Mouse (Mus musculus): ENCODE measurements at regions not wholly inside any gene's neighbourhood (a gene's known extent, or its start where the extent isn't known, plus 50 kb on each side); places are given as distances from the start of the nearest gene placed in this dataset.

DNA sequence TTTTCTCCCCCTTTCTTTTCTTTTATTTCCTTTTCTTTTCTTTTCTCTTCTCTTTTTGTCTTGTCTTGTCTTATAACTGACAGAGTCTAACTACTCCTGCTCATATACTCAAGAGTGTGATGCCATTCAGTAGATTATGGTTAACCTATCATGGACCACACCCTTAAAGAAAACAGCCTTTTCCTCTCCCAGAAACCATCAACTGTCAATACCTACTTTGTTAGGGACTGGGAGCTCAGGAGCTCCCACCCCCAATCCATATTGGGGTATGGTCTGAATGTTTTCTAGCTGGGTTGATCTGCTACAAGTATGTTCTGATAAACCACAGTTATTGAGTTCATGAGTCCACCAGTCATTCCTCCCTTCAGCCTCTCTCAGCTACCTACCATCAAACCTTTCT, 972.3 kb upstream of the Lrrc6 start:
- Histone ChIP-seq H3K4me1 (ENCODE audit: control insufficient read depth, insufficient read depth, low read length) (no peaks in the 10 kb centered on the region), H3K9me3 (replicated peaks; ENCODE audit: control insufficient read depth, low read length) (no peaks in the 10 kb centered on the region), H3K27ac (replicated peaks; ENCODE audit: low read depth, low read length) (no peak overlapping the region), H3K4me3 (ENCODE audit: low read depth, low read length) (no peak overlapping the region), H3K9ac (replicated peaks; ENCODE audit: low read length) (no peak overlapping the region), H3K4me2 (ENCODE audit: low read depth, low read length) (no peak overlapping the region), H3K36me3 (replicated peaks; ENCODE audit: control insufficient read depth, insufficient read depth, low read depth, low read length) (no peaks in the 10 kb centered on the region), H3K27me3 (ENCODE audit: control insufficient read depth, insufficient read depth, low read length) (no peaks in the 10 kb centered on the region)
- no peak for DNase-seq (ENCODE audit: low spot score)
- no peak for ATAC-seq (replicated peaks; ENCODE audit: insufficient number of reproducible peaks, low FRiP score, low TSS enrichment, low read depth)

DNA sequence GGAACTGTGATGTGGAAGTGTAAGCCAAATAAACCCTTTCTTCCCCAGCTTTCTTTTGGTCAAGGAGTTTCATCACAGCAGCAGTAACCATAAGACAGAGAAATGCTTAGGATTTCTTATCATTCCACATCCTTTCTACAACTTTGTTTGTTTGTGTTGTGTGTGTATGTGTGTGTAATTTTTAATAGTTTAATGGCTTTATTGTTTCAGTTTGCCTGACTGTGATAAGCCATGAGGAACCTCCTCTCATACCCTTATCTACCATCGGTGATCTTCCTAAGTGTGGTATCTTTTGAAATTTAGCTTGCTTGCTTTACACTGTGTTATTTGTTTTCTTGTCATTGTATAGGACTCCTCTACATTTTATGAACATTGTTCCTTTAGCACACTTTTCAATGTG, 970.6 kb upstream of the Lrrc6 start:
- Histone ChIP-seq H3K27me3 (ENCODE audit: control insufficient read depth, insufficient read depth, low read length) (no peaks in the 10 kb centered on the region), H3K27ac (replicated peaks; ENCODE audit: low read depth, low read length) (no peak overlapping the region), H3K4me2 (ENCODE audit: low read depth, low read length) (no peak overlapping the region), H3K9me3 (replicated peaks; ENCODE audit: control insufficient read depth, low read length) (no peaks in the 10 kb centered on the region), H3K4me1 (ENCODE audit: control insufficient read depth, insufficient read depth, low read length) (no peaks in the 10 kb centered on the region), H3K4me3 (ENCODE audit: low read depth, low read length) (no peak overlapping the region), H3K36me3 (replicated peaks; ENCODE audit: control insufficient read depth, insufficient read depth, low read depth, low read length) (no peaks in the 10 kb centered on the region), H3K9ac (replicated peaks; ENCODE audit: low read length) (no peak overlapping the region)
- DNase-seq (ENCODE audit: low spot score) = no peak
- WGBS = 91% methylated on average over 1 of the region's 1 CpGs
- no peak for ATAC-seq (replicated peaks; ENCODE audit: insufficient number of reproducible peaks, low FRiP score, low TSS enrichment, low read depth)

DNA sequence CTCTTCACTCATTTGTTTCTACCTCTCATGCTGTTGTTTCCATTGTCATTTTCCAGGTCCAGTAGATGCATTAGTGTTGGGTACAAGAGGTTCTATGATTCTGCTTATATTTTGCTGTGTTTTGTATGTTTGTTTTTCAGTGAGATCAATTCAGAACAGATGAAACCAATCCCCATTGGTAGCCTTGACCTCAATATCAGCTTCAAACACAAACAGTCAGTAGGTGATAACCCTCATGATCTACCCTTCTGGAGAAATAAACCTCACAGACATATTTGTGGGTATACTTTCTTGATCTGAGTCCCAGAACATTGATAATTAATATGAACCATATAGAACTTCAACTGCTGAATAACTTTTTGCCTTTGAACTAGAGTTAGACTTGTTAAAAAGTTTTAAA, 969.3 kb upstream of the Lrrc6 start:
- Histone ChIP-seq H3K27me3 (ENCODE audit: control insufficient read depth, insufficient read depth, low read length) (no peaks in the 10 kb centered on the region), H3K4me3 (ENCODE audit: low read depth, low read length) (no peak overlapping the region), H3K27ac (replicated peaks; ENCODE audit: low read depth, low read length) (no peak overlapping the region), H3K9ac (replicated peaks; ENCODE audit: low read length) (no peak overlapping the region), H3K36me3 (replicated peaks; ENCODE audit: control insufficient read depth, insufficient read depth, low read depth, low read length) (no peaks in the 10 kb centered on the region), H3K4me2 (ENCODE audit: low read depth, low read length) (no peak overlapping the region), H3K9me3 (replicated peaks; ENCODE audit: control insufficient read depth, low read length) (no peaks in the 10 kb centered on the region), H3K4me1 (ENCODE audit: control insufficient read depth, insufficient read depth, low read length) (no peaks in the 10 kb centered on the region)
- no peak for ATAC-seq (replicated peaks; ENCODE audit: insufficient number of reproducible peaks, low FRiP score, low TSS enrichment, low read depth)
- no peak for DNase-seq (ENCODE audit: low spot score)

DNA sequence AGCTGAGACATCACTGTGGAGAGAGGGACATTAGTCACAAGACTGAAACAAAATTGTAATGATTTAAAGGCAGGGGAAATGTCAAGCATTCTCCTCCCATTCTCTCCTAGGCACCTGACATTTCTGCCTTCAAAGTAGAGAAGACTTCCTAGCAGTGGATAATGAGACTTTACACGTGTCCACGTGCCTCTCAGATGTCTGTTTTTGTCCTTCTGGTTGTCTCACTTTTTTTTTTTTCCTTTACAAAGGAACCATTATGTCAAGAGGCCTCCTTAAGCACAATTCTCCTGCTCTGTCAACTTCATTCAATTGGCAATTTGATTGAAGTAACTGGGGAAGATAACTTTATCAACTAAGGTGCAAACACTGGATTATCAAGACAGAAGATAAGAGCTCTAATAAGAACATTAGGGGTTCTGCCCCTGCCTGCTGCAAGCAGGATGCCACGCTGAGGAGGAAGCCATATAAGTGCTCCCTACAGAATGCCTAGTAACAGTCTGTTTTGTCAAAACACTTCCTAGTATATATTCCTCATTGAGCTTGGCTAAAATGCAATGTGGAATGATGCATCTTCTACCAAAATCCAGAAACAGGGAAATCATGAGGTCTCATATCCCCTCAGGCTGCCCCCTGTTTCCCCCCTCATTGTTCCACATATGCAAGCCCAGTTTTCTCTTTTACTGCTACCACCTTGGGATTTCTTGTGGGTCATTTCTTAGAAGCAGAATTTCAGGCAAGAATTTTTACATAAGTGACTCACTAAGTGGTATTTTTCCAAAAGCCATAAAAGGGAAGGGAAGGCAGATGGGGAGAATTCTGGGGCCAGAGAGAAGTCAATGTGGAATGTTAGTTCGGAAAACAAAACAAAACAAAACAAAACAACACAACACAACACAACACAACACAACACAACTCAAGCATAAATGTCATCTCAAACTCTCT, 967.0 kb upstream of the Lrrc6 start:
- ATAC-seq (replicated peaks; ENCODE audit: insufficient number of reproducible peaks, low FRiP score, low TSS enrichment, low read depth) = no peak
- no peak overlapping the region for H3K27ac ChIP-seq (replicated peaks; ENCODE audit: low read depth, low read length)
- no peak overlapping the region for H3K9ac ChIP-seq (replicated peaks; ENCODE audit: low read length)
- whole genome bisulfite sequencing = 47% methylated on average over 4 of the region's 4 CpGs
- no peaks in the 10 kb centered on the region for H3K36me3 ChIP-seq (replicated peaks; ENCODE audit: control insufficient read depth, insufficient read depth, low read depth, low read length)
- H3K4me2 ChIP-seq (ENCODE audit: low read depth, low read length) = no peak overlapping the region
- no peaks in the 10 kb centered on the region for H3K4me1 ChIP-seq (ENCODE audit: control insufficient read depth, insufficient read depth, low read length)
- no peak overlapping the region for H3K4me3 ChIP-seq (ENCODE audit: low read depth, low read length)
- DNase-seq (ENCODE audit: low spot score) = no peak
- H3K9me3 ChIP-seq (replicated peaks; ENCODE audit: control insufficient read depth, low read length) = no peaks in the 10 kb centered on the region
- no peaks in the 10 kb centered on the region for H3K27me3 ChIP-seq (ENCODE audit: control insufficient read depth, insufficient read depth, low read length)

DNA sequence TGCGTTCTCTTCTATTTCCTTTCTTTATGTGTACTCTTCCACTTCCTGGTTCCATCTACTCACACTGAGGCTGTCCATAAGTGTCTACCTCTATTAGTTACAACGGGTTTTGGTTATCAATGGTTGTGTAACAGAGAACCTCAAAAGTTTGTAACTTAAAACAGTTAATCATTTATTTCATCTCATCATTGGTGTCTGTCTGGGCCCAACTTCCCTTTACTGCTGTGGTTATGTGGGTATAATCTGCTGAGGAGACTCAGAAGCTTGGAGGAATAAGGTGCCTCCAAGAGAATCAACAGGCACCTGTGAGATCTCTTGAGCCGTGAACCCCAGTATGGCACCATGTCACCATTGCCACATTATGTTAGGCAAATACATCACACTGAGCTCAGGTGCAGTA, 962.2 kb upstream of the Lrrc6 start:
- no peak overlapping the region for H3K4me2 ChIP-seq (ENCODE audit: low read depth, low read length)
- no peaks in the 10 kb centered on the region for H3K27me3 ChIP-seq (ENCODE audit: control insufficient read depth, insufficient read depth, low read length)
- WGBS = 91% methylated on average over 3 of the region's 3 CpGs
- no peaks in the 10 kb centered on the region for H3K9me3 ChIP-seq (replicated peaks; ENCODE audit: control insufficient read depth, low read length)
- no peak overlapping the region for H3K4me3 ChIP-seq (ENCODE audit: low read depth, low read length)
- H3K4me1 ChIP-seq (ENCODE audit: control insufficient read depth, insufficient read depth, low read length) = no peaks in the 10 kb centered on the region
- H3K27ac ChIP-seq (replicated peaks; ENCODE audit: low read depth, low read length) = no peak overlapping the region
- DNase-seq (ENCODE audit: low spot score) (no peak), ATAC-seq (replicated peaks; ENCODE audit: insufficient number of reproducible peaks, low FRiP score, low TSS enrichment, low read depth) (no peak)
- H3K9ac ChIP-seq (replicated peaks; ENCODE audit: low read length) = no peak overlapping the region
- H3K36me3 ChIP-seq (replicated peaks; ENCODE audit: control insufficient read depth, insufficient read depth, low read depth, low read length) = no peaks in the 10 kb centered on the region

DNA sequence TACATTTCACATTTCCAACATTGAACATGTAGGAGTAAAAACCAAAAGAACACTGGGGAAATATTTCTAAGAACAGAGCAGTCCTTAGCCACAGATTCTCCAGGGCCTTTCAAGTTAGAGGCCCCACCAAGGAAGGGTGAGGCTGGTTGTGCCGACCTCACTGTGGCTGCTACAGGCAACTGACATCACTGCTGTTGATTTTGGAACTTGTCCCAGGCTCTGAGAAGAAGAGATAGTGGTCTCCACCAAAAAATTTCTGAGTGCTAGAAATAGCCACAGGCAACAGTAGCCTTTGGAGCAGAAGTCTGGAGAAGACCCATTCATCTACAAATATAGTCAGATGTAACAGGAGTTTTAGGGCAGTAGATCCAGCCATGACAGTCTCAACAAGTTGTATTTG, 959.7 kb upstream of the Lrrc6 start:
- Histone ChIP-seq H3K36me3 (replicated peaks; ENCODE audit: control insufficient read depth, insufficient read depth, low read depth, low read length) (no peaks in the 10 kb centered on the region), H3K4me2 (ENCODE audit: low read depth, low read length) (no peak overlapping the region), H3K27me3 (ENCODE audit: control insufficient read depth, insufficient read depth, low read length) (no peaks in the 10 kb centered on the region), H3K9ac (replicated peaks; ENCODE audit: low read length) (no peak overlapping the region), H3K27ac (replicated peaks; ENCODE audit: low read depth, low read length) (no peak overlapping the region), H3K9me3 (replicated peaks; ENCODE audit: control insufficient read depth, low read length) (no peaks in the 10 kb centered on the region), H3K4me1 (ENCODE audit: control insufficient read depth, insufficient read depth, low read length) (no peaks in the 10 kb centered on the region), H3K4me3 (ENCODE audit: low read depth, low read length) (no peak overlapping the region)
- no peak for DNase-seq (ENCODE audit: low spot score)
- WGBS = 72% methylated on average over 1 of the region's 1 CpGs
- ATAC-seq (replicated peaks; ENCODE audit: insufficient number of reproducible peaks, low FRiP score, low TSS enrichment, low read depth) = no peak

DNA sequence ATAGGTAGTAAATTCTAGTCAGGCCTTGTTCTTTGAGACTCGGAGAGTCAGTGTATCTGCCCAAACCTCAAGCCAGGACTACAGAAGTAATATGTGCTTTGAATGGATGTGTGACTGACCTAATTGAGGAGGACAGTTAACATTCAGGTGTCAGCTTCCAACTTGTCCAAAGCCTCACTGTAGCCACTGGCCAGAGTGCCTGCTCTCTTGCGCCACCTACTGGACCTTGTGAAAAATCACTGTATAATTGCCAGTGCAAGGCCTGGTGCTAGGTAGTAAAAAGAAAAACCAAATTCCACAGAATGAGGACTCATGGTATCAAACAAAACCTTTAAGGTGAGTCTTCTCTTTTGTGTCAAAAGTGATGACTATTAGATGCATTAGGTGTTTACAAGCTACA, 933.6 kb upstream of the Lrrc6 start:
- Histone ChIP-seq H3K27me3 (ENCODE audit: control insufficient read depth, insufficient read depth, low read length) (no peaks in the 10 kb centered on the region), H3K9me3 (replicated peaks; ENCODE audit: control insufficient read depth, low read length) (no peaks in the 10 kb centered on the region), H3K4me2 (ENCODE audit: low read depth, low read length) (no peak overlapping the region), H3K9ac (replicated peaks; ENCODE audit: low read length) (no peak overlapping the region), H3K4me1 (ENCODE audit: control insufficient read depth, insufficient read depth, low read length) (no peaks in the 10 kb centered on the region; the same call in 1 of the 2 replicates), H3K27ac (replicated peaks; ENCODE audit: low read depth, low read length) (no peak overlapping the region), H3K4me3 (ENCODE audit: low read depth, low read length) (no peak overlapping the region), H3K36me3 (replicated peaks; ENCODE audit: control insufficient read depth, insufficient read depth, low read depth, low read length) (no peaks in the 10 kb centered on the region)
- 23% methylated on average over 2 of the region's 2 CpGs for WGBS
- ATAC-seq (replicated peaks; ENCODE audit: insufficient number of reproducible peaks, low FRiP score, low TSS enrichment, low read depth) (peak; percentile 80; the same call in 1 of the 2 replicates), DNase-seq (ENCODE audit: low spot score) (peak; percentile 80)

DNA sequence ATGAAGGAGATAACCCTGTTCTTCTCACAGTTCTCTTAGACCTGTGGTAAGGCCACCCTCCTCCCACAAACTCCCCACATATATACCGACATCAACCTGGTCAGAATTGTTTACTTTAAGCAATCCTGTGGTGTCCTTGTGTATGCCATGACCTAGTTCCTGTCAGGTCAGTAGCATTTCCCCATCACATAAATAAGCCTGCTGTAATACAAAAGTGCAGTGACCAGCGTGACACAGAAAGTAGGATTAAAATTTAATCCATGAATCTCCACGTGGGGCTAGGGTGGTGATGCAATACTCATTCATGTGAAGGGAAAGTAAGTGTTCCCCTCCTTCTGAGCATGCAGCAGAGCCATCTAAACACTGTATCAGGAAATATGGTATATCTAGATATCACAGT, 923.2 kb upstream of the Lrrc6 start:
- Histone ChIP-seq H3K4me2 (ENCODE audit: low read depth, low read length) (no peak overlapping the region), H3K27ac (replicated peaks; ENCODE audit: low read depth, low read length) (no peak overlapping the region), H3K27me3 (ENCODE audit: control insufficient read depth, insufficient read depth, low read length) (no peaks in the 10 kb centered on the region), H3K36me3 (replicated peaks; ENCODE audit: control insufficient read depth, insufficient read depth, low read depth, low read length) (no peaks in the 10 kb centered on the region), H3K4me3 (ENCODE audit: low read depth, low read length) (no peak overlapping the region), H3K4me1 (ENCODE audit: control insufficient read depth, insufficient read depth, low read length) (no peaks in the 10 kb centered on the region), H3K9me3 (replicated peaks; ENCODE audit: control insufficient read depth, low read length) (no peaks in the 10 kb centered on the region), H3K9ac (replicated peaks; ENCODE audit: low read length) (no peak overlapping the region)
- WGBS = 80% methylated on average over 3 of the region's 3 CpGs
- ATAC-seq (replicated peaks; ENCODE audit: insufficient number of reproducible peaks, low FRiP score, low TSS enrichment, low read depth) (no peak), DNase-seq (ENCODE audit: low spot score) (no peak)
